Mouse (Mus musculus) embryonic facial prominence, embryonic 11.5 days (tissue): Measurements from ENCODE around the gene Gcm2. TPM values are rescaled to one million over a fixed set of nuclear protein-coding genes. Genes with fewer than 3 reads are reported as not detected.
A peak's percentile ranks its signal among the peaks of the same experiment; 100 is the strongest.

Source experiments
- ATAC-seq: fragments of 200-750 bp; cut with Nextera tagmentation; replicated peaks from 2 replicates; pipeline ENCODE4 v1.8.0; 2017; ENCODE audit warnings: low read depth; ENCODE audit not compliant: insufficient number of reproducible peaks, low FRiP score, low TSS enrichment
- DNase-seq: peaks from one replicate; pipeline ENCODE4 v3.0.0-alpha.2; 2015; ENCODE audit warnings: low spot score
- H3K27ac ChIP-seq: fragments of 300-500 bp; sonication (generic); replicated peaks from 2 replicates; pipeline ENCODE4 v1.5.1; 2014; ENCODE audit warnings: mild to moderate bottlenecking, low read depth, low read length, control low read depth
- H3K27me3 ChIP-seq: fragments of 300-500 bp; sonication (generic); 2 replicates; pipeline ENCODE4 v1.6.1; 2014; ENCODE audit warnings: mild to moderate bottlenecking, low read length, moderate library complexity, mixed read lengths; ENCODE audit not compliant: control insufficient read depth, insufficient read depth
- H3K36me3 ChIP-seq: fragments of 300-500 bp; sonication (generic); replicated peaks from 2 replicates; pipeline ENCODE4 v1.6.1; 2014; ENCODE audit warnings: low read depth, mild to moderate bottlenecking, low read length, moderate library complexity, mixed read lengths; ENCODE audit not compliant: control insufficient read depth, insufficient read depth
- H3K4me1 ChIP-seq: fragments of 300-500 bp; sonication (generic); 2 replicates; pipeline ENCODE4 v1.6.1; 2014; ENCODE audit warnings: low read length, mixed read lengths; ENCODE audit not compliant: control insufficient read depth, insufficient read depth
- H3K4me2 ChIP-seq: fragments of 300-500 bp; sonication (generic); 2 replicates; pipeline ENCODE4 v1.6.1; 2014; ENCODE audit warnings: low read depth, mild to moderate bottlenecking, control low read depth, low read length, moderate library complexity
- H3K4me3 ChIP-seq: fragments of 300-500 bp; sonication (generic); 2 replicates; pipeline ENCODE4 v1.5.1; 2014; ENCODE audit warnings: low read depth, low read length, control low read depth
- H3K9ac ChIP-seq: fragments of 300-500 bp; sonication (generic); replicated peaks from 2 replicates; pipeline ENCODE4 v1.6.1; 2014; ENCODE audit warnings: mild to moderate bottlenecking, control low read depth, low read length
- H3K9me3 ChIP-seq: fragments of 300-500 bp; sonication (generic); replicated peaks from 2 replicates; pipeline ENCODE4 v1.6.1; 2016; ENCODE audit warnings: mild to moderate bottlenecking, low read length, inconsistent platforms, mixed read lengths; ENCODE audit not compliant: control insufficient read depth
- WGBS: fragments of 180-500 bp; shearing (Covaris S2); extraction: QIAGEN DNeasy Blood & Tissue Kit; methylation state at CpG from one replicate; pipeline ENCODE4 v1.1.7; 2014; 5-methylcytosine and 5-hydroxymethylcytosine counted together
- polyA plus RNA-seq: library from polyadenylated mRNA; unstranded; fragments of >200 nt; fragmentation: Nextera tagmentation; extraction: Ambion mirVana; gene quantifications from 2 replicates; pipeline ENCODE4 v1.2.1, GENCODE M21; 2014

The Gcm2 gene
- polyA plus RNA-seq, 1 experiment from 2014 or later, result not detected

DNA sequence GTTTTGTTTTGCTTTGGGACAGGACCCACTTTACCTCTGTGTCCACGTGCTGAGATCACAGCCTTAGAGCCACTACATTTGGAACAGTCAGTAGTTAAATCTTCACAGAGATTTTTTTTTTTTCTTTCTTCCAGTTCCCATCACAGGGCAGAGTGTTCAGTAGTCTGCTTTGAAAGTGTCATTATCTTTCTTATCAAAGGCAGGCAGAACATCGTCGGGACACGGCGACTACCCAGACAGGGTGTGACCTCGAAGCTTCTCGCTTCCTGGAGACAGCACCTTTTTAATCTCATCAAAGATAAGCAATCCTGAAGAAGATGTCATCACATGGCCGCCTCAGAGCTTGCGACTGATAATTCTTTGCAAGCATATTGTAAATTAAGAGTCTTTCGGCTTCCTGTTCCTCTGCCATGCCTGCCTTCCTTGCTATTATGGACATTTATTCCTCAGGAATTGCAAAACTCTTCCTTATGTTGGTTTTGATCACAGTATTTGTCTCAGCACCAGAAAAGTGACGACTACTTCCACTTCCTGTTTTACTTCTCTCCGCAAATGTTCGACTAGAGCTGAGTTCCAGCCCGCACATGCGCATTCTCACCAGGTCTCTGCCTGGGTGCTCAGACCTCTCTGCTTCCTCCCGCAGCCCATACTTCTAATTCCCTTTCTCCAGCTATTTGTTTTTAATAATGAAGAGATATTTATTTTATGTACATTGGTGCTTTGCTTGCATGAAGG lies 13.3 kb downstream of the Gcm2 start:
- WGBS, result 76% methylated on average over 16 of the region's 16 CpGs
- no peak for ATAC-seq
- DNase-seq, result no peak

GRCm38 (mm10) chr13:41094160-41094559 lies 16.7 kb downstream of the Gcm2 start:
- no peak overlapping the region for H3K4me2 ChIP-seq
- no peak for ATAC-seq
- H3K9ac ChIP-seq, result no peak overlapping the region
- no peak overlapping the region for H3K4me3 ChIP-seq
- H3K9me3 ChIP-seq, result no peaks in the 10 kb centered on the region
- no peaks in the 10 kb centered on the region for H3K4me1 ChIP-seq
- no peak for DNase-seq
- H3K36me3 ChIP-seq, result no peaks in the 10 kb centered on the region
- H3K27me3 ChIP-seq, result no peaks in the 10 kb centered on the region
- H3K27ac ChIP-seq, result no peak overlapping the region
- 82% methylated on average over 10 of the region's 10 CpGs for WGBS

More for the DNA sequence above, 13.3 kb downstream of the Gcm2 start:
- Histone ChIP-seq H3K27me3 (no peaks in the 10 kb centered on the region), H3K9ac (no peak overlapping the region), H3K36me3 (no peaks in the 10 kb centered on the region), H3K4me3 (no peak overlapping the region), H3K4me1 (no peaks in the 10 kb centered on the region), H3K27ac (no peak overlapping the region), H3K9me3 (no peaks in the 10 kb centered on the region), H3K4me2 (no peak overlapping the region)

DNA sequence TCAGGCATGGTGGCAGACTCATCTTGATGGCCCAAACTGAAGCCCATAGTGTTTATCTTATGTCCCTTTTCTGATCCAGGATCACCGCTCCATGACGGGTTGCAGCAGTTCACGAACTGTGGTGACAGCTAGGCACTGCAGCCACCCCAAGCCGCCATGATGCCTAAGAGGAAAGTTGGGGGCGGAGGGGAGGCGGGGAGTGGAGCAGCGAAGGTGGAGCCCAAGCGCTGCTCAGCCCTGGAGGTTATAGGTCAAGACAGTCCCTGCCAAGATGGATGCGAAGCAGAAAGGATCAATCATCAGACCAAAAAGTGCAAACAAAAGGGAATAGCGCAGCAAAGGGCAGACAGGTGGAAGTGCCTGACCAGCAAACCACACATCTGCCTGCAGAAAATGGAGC lies 19.6 kb downstream of the Gcm2 start:
- H3K4me2 ChIP-seq, result no peak overlapping the region
- WGBS, result 28% methylated on average over 10 of the region's 10 CpGs
- no peak for DNase-seq

GRCm38 (mm10) chr13:41088746-41089145 lies 22.1 kb downstream of the Gcm2 start:
- H3K4me1 ChIP-seq, result no peaks in the 10 kb centered on the region
- no peaks in the 10 kb centered on the region for H3K27me3 ChIP-seq
- no peaks in the 10 kb centered on the region for H3K9me3 ChIP-seq
- H3K36me3 ChIP-seq, result no peaks in the 10 kb centered on the region
- no peak overlapping the region for H3K27ac ChIP-seq
- no peak overlapping the region for H3K9ac ChIP-seq
- ATAC-seq (no peak), DNase-seq (no peak)
- no peak overlapping the region for H3K4me2 ChIP-seq
- H3K4me3 ChIP-seq, result no peak overlapping the region

More for the DNA sequence above, 19.6 kb downstream of the Gcm2 start:
- H3K9ac ChIP-seq, result no peak overlapping the region
- no peak overlapping the region for H3K4me3 ChIP-seq
- H3K4me1 ChIP-seq, result no peaks in the 10 kb centered on the region
- H3K36me3 ChIP-seq, result no peaks in the 10 kb centered on the region
- H3K27ac ChIP-seq, result no peak overlapping the region
- no peak for ATAC-seq
- no peaks in the 10 kb centered on the region for H3K27me3 ChIP-seq
- H3K9me3 ChIP-seq, result no peaks in the 10 kb centered on the region

- H3K9ac ChIP-seq, result no peak overlapping the region
- WGBS, result 20% methylated on average over 2 of the region's 2 CpGs
- no peaks in the 10 kb centered on the region for H3K36me3 ChIP-seq
- no peaks in the 10 kb centered on the region for H3K9me3 ChIP-seq
- ATAC-seq (no peak), DNase-seq (peak; percentile 56)
- H3K27me3 ChIP-seq, result no peaks in the 10 kb centered on the region
- H3K4me3 ChIP-seq, result no peak overlapping the region
- no peak overlapping the region for H3K27ac ChIP-seq
- H3K4me2 ChIP-seq, result no peak overlapping the region
- no peaks in the 10 kb centered on the region for H3K4me1 ChIP-seq
Observed at GRCm38 (mm10) chr13:41085140-41085539, 25.7 kb downstream of the Gcm2 start.

DNA sequence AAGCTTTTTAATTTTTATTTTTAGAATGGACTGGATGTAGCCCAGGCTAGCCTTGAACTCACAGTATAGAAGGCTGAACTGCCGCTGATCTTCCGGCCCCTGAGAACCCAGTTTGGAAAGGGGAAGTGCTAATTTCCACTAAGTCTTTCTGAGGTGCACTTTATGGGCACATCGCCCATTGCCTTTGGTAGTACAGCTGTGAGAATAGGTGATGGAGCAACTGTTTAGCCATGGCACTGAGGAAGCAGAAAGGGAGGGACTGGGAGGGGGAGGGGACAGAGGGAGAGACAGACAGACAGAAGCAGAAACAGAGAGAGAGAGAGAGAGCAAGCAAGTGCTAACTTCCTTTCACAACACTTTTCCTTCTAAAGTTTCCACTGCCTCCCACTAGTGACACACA lies 26.3 kb downstream of the Gcm2 start:
- no peaks in the 10 kb centered on the region for H3K9me3 ChIP-seq
- 91% methylated on average over 3 of the region's 3 CpGs for WGBS
- H3K4me3 ChIP-seq, result no peak overlapping the region
- no peak overlapping the region for H3K9ac ChIP-seq
- no peak overlapping the region for H3K4me2 ChIP-seq
- DNase-seq (no peak), ATAC-seq (no peak)
- H3K4me1 ChIP-seq, result no peaks in the 10 kb centered on the region
- no peak overlapping the region for H3K27ac ChIP-seq
- no peaks in the 10 kb centered on the region for H3K36me3 ChIP-seq
- H3K27me3 ChIP-seq, result no peaks in the 10 kb centered on the region

DNA sequence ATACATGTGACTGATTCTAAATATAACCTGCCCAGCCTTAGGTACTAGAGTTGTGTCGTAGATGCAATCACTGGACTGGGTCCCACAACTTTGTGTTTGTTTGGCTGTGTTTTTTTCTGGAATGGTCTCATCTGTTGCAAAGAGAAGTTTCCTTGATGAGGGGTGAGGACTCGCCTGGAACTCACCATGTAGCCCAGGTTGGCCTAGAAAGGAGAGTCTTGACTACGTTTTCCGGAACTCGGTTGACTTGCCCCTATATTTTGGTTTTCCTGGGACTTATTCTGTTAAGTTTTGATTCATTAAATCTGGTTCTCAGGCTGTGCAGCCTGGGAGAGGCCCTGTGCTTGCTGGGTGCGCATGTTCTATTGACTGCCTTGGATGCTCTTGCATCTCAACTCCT lies 30.1 kb downstream of the Gcm2 start:
- Histone ChIP-seq H3K9ac (no peak overlapping the region), H3K27me3 (no peaks in the 10 kb centered on the region; the same call in 1 of the 2 replicates), H3K4me2 (no peak overlapping the region), H3K4me3 (no peak overlapping the region), H3K4me1 (no peaks in the 10 kb centered on the region), H3K9me3 (no peaks in the 10 kb centered on the region), H3K36me3 (no peaks in the 10 kb centered on the region), H3K27ac (no peak overlapping the region)
- no peak for ATAC-seq
- DNase-seq, result no peak
- WGBS, result 91% methylated on average over 6 of the region's 6 CpGs

DNA sequence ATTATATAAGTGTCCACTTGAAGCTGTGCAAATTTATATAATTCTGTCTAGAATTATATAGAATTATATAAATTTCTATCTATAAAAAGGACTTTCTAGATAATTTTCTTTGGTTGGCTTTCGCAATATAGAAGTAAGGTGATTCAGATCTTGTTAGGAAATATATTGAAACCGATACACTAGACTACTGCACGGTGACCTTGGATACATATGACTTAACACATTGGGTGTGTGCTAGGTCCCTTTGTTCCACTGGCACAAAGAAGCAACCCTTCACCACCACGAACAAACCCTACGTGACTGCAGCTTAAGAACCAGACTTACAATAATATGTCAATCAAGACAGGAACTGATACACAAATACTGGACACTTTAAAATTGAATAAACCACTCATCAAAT lies 31.0 kb downstream of the Gcm2 start:
- Histone ChIP-seq H3K9me3 (no peaks in the 10 kb centered on the region), H3K36me3 (no peaks in the 10 kb centered on the region), H3K4me2 (no peak overlapping the region), H3K9ac (no peak overlapping the region), H3K4me1 (no peaks in the 10 kb centered on the region), H3K4me3 (no peak overlapping the region), H3K27me3 (no peaks in the 10 kb centered on the region; the same call in 1 of the 2 replicates), H3K27ac (no peak overlapping the region)
- WGBS, result 62% methylated on average over 5 of the region's 5 CpGs
- DNase-seq (no peak), ATAC-seq (no peak)
